Mouse (Mus musculus) intestine, embryonic 16.5 days (tissue): Measurements from ENCODE around the gene Calm4. TPM values are rescaled to one million over a fixed set of nuclear protein-coding genes. Genes with fewer than 3 reads are reported as not detected.

Experiments used
- ATAC-seq: fragments of 200-750 bp; cut with Nextera tagmentation; 2 replicates; pipeline ENCODE4 v1.8.0; 2017; ENCODE audit warnings: moderate TSS enrichment, moderate library complexity
- H3K27ac ChIP-seq: fragments of 300-500 bp; sonication (generic); 2 replicates; pipeline ENCODE4 v1.5.1; 2014; ENCODE audit warnings: mild to moderate bottlenecking, low read length
- H3K27me3 ChIP-seq: fragments of 300-500 bp; sonication (generic); replicated peaks from 2 replicates; pipeline ENCODE4 v1.6.1; 2014; ENCODE audit warnings: low read length, control low read depth, mixed read lengths; ENCODE audit not compliant: control insufficient read depth, insufficient read depth
- H3K36me3 ChIP-seq: fragments of 300-500 bp; sonication (generic); 2 replicates; pipeline ENCODE4 v1.6.1; 2014; ENCODE audit warnings: low read length, control low read depth; ENCODE audit not compliant: control insufficient read depth, insufficient read depth
- H3K4me1 ChIP-seq: fragments of 300-500 bp; sonication (generic); 2 replicates; pipeline ENCODE4 v1.6.1; 2014; ENCODE audit warnings: low read length, control low read depth, mixed read lengths; ENCODE audit not compliant: control insufficient read depth, insufficient read depth
- H3K4me2 ChIP-seq: fragments of 300-500 bp; sonication (generic); 2 replicates; pipeline ENCODE4 v1.6.1; 2014; ENCODE audit warnings: low read depth, low read length, control low read depth
- H3K4me3 ChIP-seq: fragments of 300-500 bp; sonication (generic); 2 replicates; pipeline ENCODE4 v1.5.1; 2014; ENCODE audit warnings: mild to moderate bottlenecking, low read length
- H3K9ac ChIP-seq: fragments of 300-500 bp; sonication (generic); 2 replicates; pipeline ENCODE4 v1.6.1; 2014; ENCODE audit warnings: low read depth, low read length
- H3K9me3 ChIP-seq: fragments of 300-500 bp; sonication (generic); 2 replicates; pipeline ENCODE4 v1.6.1; 2016; ENCODE audit warnings: low read length, control low read depth; ENCODE audit not compliant: control insufficient read depth
- WGBS: fragments of 180-500 bp; shearing (Covaris S2); extraction: QIAGEN DNeasy Blood & Tissue Kit; methylation state at CpG from one replicate; pipeline ENCODE4 v1.1.7; 2014; 5-methylcytosine and 5-hydroxymethylcytosine counted together
- polyA plus RNA-seq: library from polyadenylated mRNA; unstranded; fragments of >200 nt; fragmentation: Nextera tagmentation; extraction: Ambion mirVana; gene quantifications from 2 replicates; pipeline ENCODE4 v1.2.1, GENCODE M21; 2015

The Calm4 gene
- polyA plus RNA-seq, 1 experiment from 2014 or later = 0.39 TPM

DNA sequence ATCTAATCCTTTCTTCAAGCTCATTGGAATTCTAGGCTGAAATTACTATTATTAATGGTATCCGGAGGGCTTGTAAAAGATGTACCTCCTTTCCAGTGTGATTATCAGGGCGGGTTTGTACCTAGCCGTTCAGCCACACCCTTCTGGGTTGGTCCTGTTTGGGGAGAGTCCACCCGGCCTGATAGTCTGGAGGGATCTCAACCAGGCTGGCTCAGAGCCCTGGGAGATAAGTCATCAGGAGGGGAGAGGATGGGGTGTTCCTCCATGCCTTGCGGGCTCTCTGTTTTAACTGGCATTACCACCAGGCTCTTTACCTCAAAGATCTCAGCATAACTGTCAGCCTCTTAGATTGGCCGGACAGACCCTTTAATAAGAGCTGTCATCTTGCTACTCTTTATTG is 29.6 kb downstream of the Calm4 start:
- Histone ChIP-seq H3K9ac (no peak overlapping the region), H3K27ac (no peak overlapping the region), H3K36me3 (no peaks in the 10 kb centered on the region), H3K9me3 (no peaks in the 10 kb centered on the region), H3K27me3 (no peaks in the 10 kb centered on the region), H3K4me1 (peaks cover 8% of the 10 kb centered on the region), H3K4me3 (no peak overlapping the region), H3K4me2 (no peak overlapping the region)
- 72% methylated on average over 6 of the region's 6 CpGs for WGBS
- peak; percentile 69 for ATAC-seq

DNA sequence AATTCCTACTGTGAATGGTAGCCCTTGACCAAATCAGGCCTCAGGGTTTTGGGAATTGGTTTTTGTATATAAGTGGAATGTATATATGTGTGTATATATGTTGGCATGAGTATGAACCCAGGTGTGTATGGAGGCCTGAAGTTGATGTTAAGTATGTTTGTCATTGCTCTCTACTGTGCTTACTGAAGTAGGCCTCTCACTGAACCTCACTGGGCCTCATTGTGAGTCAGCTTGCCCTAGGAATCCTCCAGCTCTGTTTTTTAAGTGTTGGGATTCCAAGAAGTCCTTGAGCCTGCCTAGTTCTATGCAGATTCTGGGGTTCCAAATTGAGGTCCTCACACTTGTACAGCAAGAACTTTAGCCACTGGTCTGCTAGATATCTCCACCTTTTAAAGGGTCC is 32.3 kb downstream of the Calm4 start:
- Histone ChIP-seq H3K27ac (no peak overlapping the region), H3K9me3 (no peaks in the 10 kb centered on the region), H3K9ac (no peak overlapping the region), H3K4me2 (no peak overlapping the region), H3K36me3 (no peaks in the 10 kb centered on the region), H3K4me3 (no peak overlapping the region), H3K4me1 (peaks cover 6% of the 10 kb centered on the region; the same call in 1 of the 2 replicates), H3K27me3 (no peaks in the 10 kb centered on the region)
- no peak for ATAC-seq

DNA sequence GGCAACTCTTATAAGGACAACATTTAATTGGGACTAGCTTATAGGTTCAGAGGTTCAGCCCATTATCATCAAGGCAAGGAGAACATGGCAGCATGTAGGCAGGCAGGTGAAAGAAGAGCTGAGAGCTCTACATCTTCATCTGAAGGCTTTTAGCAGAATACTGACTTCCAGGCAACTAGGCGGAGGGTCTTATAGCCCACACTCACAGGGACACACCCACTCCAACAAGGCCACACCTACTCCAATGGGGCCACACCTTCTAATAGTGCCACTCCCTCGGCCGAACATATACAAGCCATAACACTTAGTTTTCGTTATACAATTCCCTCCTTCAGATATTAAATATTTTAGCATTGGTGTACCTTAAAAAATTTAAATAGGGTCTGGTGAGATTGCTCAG is 35.3 kb downstream of the Calm4 start:
- 93% methylated on average over 4 of the region's 4 CpGs for WGBS
- ATAC-seq = no peak
- H3K4me2 ChIP-seq = no peak overlapping the region

DNA sequence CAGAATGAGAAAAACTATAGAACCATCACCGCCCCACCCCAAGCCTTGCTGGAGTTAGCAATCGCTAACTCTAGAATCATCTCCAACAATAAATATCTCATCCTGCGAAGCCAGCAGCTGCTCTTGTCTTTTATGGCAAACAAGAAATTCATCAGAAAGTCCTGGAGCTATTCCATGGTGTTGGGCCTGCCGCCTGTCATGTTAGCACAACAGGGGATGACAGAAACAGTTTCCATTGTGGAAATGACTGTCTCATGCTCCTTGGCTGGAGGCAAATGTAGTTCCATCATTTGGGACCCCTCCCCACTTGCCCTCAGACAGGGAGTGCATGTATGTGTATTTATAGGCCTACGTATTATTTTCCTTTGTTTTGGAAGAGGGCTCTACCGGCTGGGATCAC is 38.9 kb downstream of the Calm4 start:
- 48% methylated on average over 6 of the region's 6 CpGs for WGBS

More for the DNA sequence above, 35.3 kb downstream of the Calm4 start:
- H3K9ac ChIP-seq = no peak overlapping the region
- H3K27ac ChIP-seq = no peak overlapping the region
- no peaks in the 10 kb centered on the region for H3K36me3 ChIP-seq
- no peak overlapping the region for H3K4me3 ChIP-seq
- no peaks in the 10 kb centered on the region for H3K27me3 ChIP-seq
- H3K4me1 ChIP-seq = peaks cover 11% of the 10 kb centered on the region
- no peaks in the 10 kb centered on the region for H3K9me3 ChIP-seq

DNA sequence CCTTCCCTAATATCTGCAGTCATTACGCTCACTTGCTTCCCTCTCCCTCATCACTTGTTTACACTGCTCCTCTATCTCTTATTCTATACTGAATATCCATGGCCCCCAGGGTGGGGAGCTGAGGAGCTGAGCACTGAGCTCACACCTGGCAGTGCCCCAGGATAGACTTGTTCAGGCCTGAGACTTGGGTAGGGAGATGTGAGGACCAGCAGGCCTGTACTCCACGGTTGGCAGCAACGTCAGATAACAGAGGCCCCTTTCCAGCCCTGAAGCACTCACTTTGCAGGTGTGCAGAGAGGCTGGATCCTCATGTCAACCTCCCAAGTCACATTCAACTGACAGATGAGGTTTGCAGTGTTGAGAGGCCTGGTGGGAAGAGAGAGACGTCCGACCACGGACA is 39.6 kb downstream of the Calm4 start:
- no peak overlapping the region for H3K4me3 ChIP-seq
- peak; percentile 51 for ATAC-seq
- no peaks in the 10 kb centered on the region for H3K9me3 ChIP-seq
- H3K27me3 ChIP-seq = no peaks in the 10 kb centered on the region
- peaks cover 11% of the 10 kb centered on the region for H3K4me1 ChIP-seq
- H3K27ac ChIP-seq = no peak overlapping the region
- WGBS = 55% methylated on average over 6 of the region's 6 CpGs
- no peak overlapping the region for H3K9ac ChIP-seq
- no peak overlapping the region for H3K4me2 ChIP-seq
- H3K36me3 ChIP-seq = peaks cover 5% of the 10 kb centered on the region; the same call in 1 of the 2 replicates

More for the DNA sequence above, 38.9 kb downstream of the Calm4 start:
- H3K36me3 ChIP-seq = no peaks in the 10 kb centered on the region
- no peaks in the 10 kb centered on the region for H3K27me3 ChIP-seq
- H3K9me3 ChIP-seq = no peaks in the 10 kb centered on the region
- peaks cover 11% of the 10 kb centered on the region for H3K4me1 ChIP-seq
- no peak overlapping the region for H3K4me2 ChIP-seq
- ATAC-seq = no peak
- no peak overlapping the region for H3K4me3 ChIP-seq
- no peak overlapping the region for H3K9ac ChIP-seq
- no peak overlapping the region; the same call in 1 of the 2 replicates for H3K27ac ChIP-seq

DNA sequence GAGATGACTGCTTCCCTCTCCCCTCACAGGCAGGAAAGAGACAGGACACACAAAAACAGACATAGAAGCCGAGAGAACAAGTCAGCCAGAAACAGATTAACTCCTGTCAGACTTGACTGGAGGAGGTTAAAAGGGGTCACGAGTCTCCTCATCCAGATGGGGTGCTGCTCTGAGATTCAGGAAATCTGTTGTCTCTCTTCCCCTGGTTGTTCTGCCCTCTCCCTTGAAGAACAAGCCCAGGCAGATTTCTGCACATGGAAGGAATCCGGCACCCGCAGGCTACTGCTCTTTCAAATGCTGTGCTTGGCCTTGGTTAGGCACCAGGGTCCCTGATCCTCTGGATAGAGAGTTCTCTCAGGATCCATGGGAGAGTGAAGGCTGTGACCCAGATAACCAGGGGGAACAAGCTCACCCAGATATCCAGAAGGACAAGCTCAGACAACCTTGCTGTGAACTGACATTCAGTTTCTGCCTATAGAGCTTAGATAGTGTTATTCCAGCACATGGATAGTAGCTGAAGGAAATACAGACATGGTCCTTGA is 40.2 kb downstream of the Calm4 start:
- H3K27ac ChIP-seq = no peak overlapping the region
- H3K4me3 ChIP-seq = no peak overlapping the region
- no peak overlapping the region for H3K9ac ChIP-seq
- peaks cover 5% of the 10 kb centered on the region; the same call in 1 of the 2 replicates for H3K36me3 ChIP-seq
- H3K9me3 ChIP-seq = no peaks in the 10 kb centered on the region
- no peak; the same call in 1 of the 2 replicates for ATAC-seq
- H3K4me2 ChIP-seq = no peak overlapping the region
- H3K27me3 ChIP-seq = no peaks in the 10 kb centered on the region
- H3K4me1 ChIP-seq = peaks cover 11% of the 10 kb centered on the region
- 48% methylated on average over 4 of the region's 4 CpGs for WGBS

DNA sequence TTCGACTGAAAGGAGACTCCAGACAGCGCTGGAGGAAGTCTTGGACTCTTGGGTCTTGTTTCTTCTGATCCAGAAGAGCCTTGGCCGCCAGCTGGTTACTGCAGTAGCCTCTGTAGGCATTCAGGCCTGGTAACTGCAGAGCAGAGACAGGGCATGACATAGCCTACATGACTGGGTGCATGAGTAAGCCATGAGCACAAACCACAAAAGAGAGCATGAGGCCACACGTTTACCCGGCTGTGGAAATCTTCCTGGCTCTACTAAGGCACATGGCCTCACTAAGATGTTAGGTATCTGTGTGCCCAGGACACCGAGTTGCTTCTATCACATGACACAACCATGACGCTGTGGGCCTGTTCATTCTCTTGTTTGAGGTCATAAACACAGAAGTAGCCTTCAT is 49.1 kb downstream of the Calm4 start:
- H3K27me3 ChIP-seq = no peaks in the 10 kb centered on the region
- 86% methylated on average over 7 of the region's 7 CpGs for WGBS
- H3K4me3 ChIP-seq = no peak overlapping the region
- peaks cover 15% of the 10 kb centered on the region; the same call in 1 of the 2 replicates for H3K36me3 ChIP-seq
- H3K27ac ChIP-seq = no peak overlapping the region
- no peak for ATAC-seq
- H3K4me1 ChIP-seq = no peaks in the 10 kb centered on the region
- no peak overlapping the region for H3K9ac ChIP-seq
- H3K9me3 ChIP-seq = no peaks in the 10 kb centered on the region
- H3K4me2 ChIP-seq = no peak overlapping the region

Other genes with a start within 250 kb of the Calm4 start
- gene Fam208b, start 226.6 kb upstream of the Calm4 start, polyA plus RNA-seq = 7.2 and 7.3 TPM in 2 replicates
- gene Asb13, start 203.7 kb upstream of the Calm4 start, polyA plus RNA-seq = 6.8 and 6.9 TPM in 2 replicates
- gene Calml3, start 33.4 kb upstream of the Calm4 start, polyA plus RNA-seq = not detected in 2 replicates
- gene Calm5, start 16.4 kb downstream of the Calm4 start, polyA plus RNA-seq = not detected in 2 replicates
- gene Net1, start 80.5 kb downstream of the Calm4 start, polyA plus RNA-seq = 146 and 148 TPM in 2 replicates
- 54.2 and 64.9 TPM in 2 replicates for gene Tubal3, start 80.5 kb downstream of the Calm4 start, polyA plus RNA-seq
- 0.66 and 0.81 TPM in 2 replicates for gene Ucn3, start 107.6 kb downstream of the Calm4 start, polyA plus RNA-seq
- gene Akr1c14, start 211.3 kb downstream of the Calm4 start, polyA plus RNA-seq = 6.4 and 9.3 TPM in 2 replicates